Mouse (Mus musculus): ENCODE measurements at regions not wholly inside any gene's neighbourhood (a gene's known extent, or its start where the extent isn't known, plus 50 kb on each side); places are given as distances from the start of the nearest gene placed in this dataset.

DNA sequence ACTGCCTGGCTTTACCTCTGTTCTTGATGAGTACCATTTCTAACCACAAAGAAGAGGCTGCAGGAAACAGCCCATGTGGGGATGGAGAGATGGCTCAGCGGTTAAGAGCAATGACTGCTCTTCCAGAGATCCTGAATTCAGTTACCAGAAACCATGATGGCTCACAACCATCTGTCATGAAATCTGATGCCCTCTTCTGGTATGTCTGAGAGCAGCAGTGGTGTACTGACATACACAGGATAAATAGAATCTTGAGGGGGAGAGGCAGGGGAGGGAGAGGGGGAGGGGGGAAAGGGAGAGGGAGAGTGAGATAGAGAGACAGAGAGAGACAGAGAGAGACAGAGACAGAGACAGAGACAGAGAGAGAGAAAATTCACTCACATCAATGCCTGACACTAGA, 125.5 kb downstream of the Tsen15 start:
- no peak overlapping the region for H3K4me2 ChIP-seq (ENCODE audit: low read depth, low read length, severe bottlenecking)
- no peak overlapping the region for H3K9ac ChIP-seq (ENCODE audit: low read length)
- no peak overlapping the region for H3K27ac ChIP-seq (ENCODE audit: low read depth, low read length)
- DNase-seq (ENCODE audit: low spot score) = no peak
- no peaks in the 10 kb centered on the region for H3K9me3 ChIP-seq (ENCODE audit: control insufficient read depth, low read length)
- no peaks in the 10 kb centered on the region for H3K27me3 ChIP-seq (ENCODE audit: control insufficient read depth, insufficient read depth, low read length)
- no peaks in the 10 kb centered on the region for H3K4me1 ChIP-seq (replicated peaks; ENCODE audit: control insufficient read depth, insufficient read depth, low read length)
- H3K4me3 ChIP-seq (ENCODE audit: low read depth, low read length) = no peak overlapping the region
- 91% methylated on average over 1 of the region's 1 CpGs for WGBS
- ATAC-seq (replicated peaks; ENCODE audit: low FRiP score) = no peak
- H3K36me3 ChIP-seq (ENCODE audit: control insufficient read depth, insufficient read depth, low read length) = no peaks in the 10 kb centered on the region

DNA sequence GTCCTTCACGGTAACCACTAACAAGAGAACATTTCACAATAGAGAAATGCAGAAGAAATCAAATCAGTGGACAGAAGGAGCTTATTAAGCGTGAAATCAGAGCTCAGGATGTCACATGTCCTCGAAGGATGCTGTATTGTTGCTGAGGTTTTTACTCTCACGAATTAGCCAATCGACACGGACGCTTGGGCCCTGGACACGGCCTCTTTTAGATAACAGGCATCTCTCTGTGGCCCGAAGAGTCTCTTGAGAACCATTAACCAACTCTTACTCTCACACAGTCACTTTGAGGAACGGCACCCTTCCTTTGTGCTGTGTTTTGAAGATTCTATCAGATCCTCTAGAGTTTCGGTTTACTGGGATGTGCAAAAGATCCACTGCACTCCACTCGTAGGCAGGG, 128.2 kb downstream of the Tsen15 start:
- no peak for DNase-seq (ENCODE audit: low spot score)
- H3K27me3 ChIP-seq (ENCODE audit: control insufficient read depth, insufficient read depth, low read length) = no peaks in the 10 kb centered on the region
- H3K4me3 ChIP-seq (ENCODE audit: low read depth, low read length) = no peak overlapping the region
- no peak overlapping the region for H3K27ac ChIP-seq (ENCODE audit: low read depth, low read length)
- no peak overlapping the region for H3K9ac ChIP-seq (ENCODE audit: low read length)
- H3K9me3 ChIP-seq (ENCODE audit: control insufficient read depth, low read length) = no peaks in the 10 kb centered on the region
- no peak for ATAC-seq (replicated peaks; ENCODE audit: low FRiP score)
- H3K36me3 ChIP-seq (ENCODE audit: control insufficient read depth, insufficient read depth, low read length) = no peaks in the 10 kb centered on the region
- H3K4me2 ChIP-seq (ENCODE audit: low read depth, low read length, severe bottlenecking) = no peak overlapping the region
- 83% methylated on average over 12 of the region's 12 CpGs for WGBS
- no peaks in the 10 kb centered on the region for H3K4me1 ChIP-seq (replicated peaks; ENCODE audit: control insufficient read depth, insufficient read depth, low read length)

DNA sequence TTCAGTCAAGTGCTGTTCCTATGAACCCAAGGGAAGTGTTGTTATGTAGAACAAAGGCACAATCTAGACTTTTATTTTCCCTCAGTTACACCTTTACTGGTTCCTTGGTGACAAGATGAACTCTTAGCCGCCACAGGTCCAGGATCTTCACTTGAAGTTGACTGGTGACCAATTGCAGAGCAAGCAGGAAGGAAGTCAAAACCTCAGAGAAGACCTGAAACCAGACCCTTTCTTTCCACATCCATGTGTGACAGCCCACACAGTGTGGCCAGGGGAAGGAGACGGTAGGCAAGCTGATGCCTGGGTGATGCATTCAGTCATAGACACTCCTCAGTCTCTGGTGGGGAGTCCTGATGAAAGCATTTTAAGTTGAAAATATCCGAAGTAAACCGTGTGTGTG, 132.6 kb downstream of the Tsen15 start:
- Histone ChIP-seq H3K36me3 (ENCODE audit: control insufficient read depth, insufficient read depth, low read length) (no peaks in the 10 kb centered on the region), H3K4me2 (ENCODE audit: low read depth, low read length, severe bottlenecking) (no peak overlapping the region), H3K27me3 (ENCODE audit: control insufficient read depth, insufficient read depth, low read length) (no peaks in the 10 kb centered on the region), H3K4me3 (ENCODE audit: low read depth, low read length) (no peak overlapping the region), H3K9me3 (ENCODE audit: control insufficient read depth, low read length) (no peaks in the 10 kb centered on the region), H3K9ac (ENCODE audit: low read length) (no peak overlapping the region), H3K4me1 (replicated peaks; ENCODE audit: control insufficient read depth, insufficient read depth, low read length) (no peaks in the 10 kb centered on the region), H3K27ac (ENCODE audit: low read depth, low read length) (no peak overlapping the region)
- no peak for DNase-seq (ENCODE audit: low spot score)
- ATAC-seq (replicated peaks; ENCODE audit: low FRiP score) = no peak
- WGBS = 77% methylated on average over 4 of the region's 4 CpGs

DNA sequence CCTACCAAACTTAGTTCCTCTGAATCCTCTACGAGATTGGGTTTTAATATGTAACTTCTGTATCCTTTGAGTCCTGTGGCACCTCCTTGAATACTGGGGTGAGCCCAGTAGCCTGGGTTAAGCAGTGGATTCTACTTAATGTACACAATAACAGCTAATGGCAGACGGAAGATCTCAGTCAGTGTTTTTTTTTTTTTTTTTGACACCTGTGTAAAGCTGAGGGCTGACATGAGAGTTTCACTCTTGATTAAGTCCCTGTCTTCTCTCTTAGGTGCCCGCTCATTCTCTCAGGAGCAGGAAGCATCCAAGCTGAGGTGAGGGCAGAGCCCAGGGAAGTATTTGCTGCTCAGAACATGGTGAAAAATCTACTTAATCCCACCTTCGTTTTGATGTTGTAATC, 133.0 kb downstream of the Tsen15 start:
- H3K36me3 ChIP-seq (ENCODE audit: control insufficient read depth, insufficient read depth, low read length) = no peaks in the 10 kb centered on the region
- no peaks in the 10 kb centered on the region for H3K9me3 ChIP-seq (ENCODE audit: control insufficient read depth, low read length)
- 86% methylated on average over 4 of the region's 4 CpGs for WGBS
- ATAC-seq (replicated peaks; ENCODE audit: low FRiP score) (no peak), DNase-seq (ENCODE audit: low spot score) (no peak)
- no peaks in the 10 kb centered on the region for H3K27me3 ChIP-seq (ENCODE audit: control insufficient read depth, insufficient read depth, low read length)
- no peak overlapping the region for H3K4me3 ChIP-seq (ENCODE audit: low read depth, low read length)
- H3K4me2 ChIP-seq (ENCODE audit: low read depth, low read length, severe bottlenecking) = no peak overlapping the region
- no peak overlapping the region for H3K27ac ChIP-seq (ENCODE audit: low read depth, low read length)
- H3K4me1 ChIP-seq (replicated peaks; ENCODE audit: control insufficient read depth, insufficient read depth, low read length) = no peaks in the 10 kb centered on the region
- H3K9ac ChIP-seq (ENCODE audit: low read length) = no peak overlapping the region

DNA sequence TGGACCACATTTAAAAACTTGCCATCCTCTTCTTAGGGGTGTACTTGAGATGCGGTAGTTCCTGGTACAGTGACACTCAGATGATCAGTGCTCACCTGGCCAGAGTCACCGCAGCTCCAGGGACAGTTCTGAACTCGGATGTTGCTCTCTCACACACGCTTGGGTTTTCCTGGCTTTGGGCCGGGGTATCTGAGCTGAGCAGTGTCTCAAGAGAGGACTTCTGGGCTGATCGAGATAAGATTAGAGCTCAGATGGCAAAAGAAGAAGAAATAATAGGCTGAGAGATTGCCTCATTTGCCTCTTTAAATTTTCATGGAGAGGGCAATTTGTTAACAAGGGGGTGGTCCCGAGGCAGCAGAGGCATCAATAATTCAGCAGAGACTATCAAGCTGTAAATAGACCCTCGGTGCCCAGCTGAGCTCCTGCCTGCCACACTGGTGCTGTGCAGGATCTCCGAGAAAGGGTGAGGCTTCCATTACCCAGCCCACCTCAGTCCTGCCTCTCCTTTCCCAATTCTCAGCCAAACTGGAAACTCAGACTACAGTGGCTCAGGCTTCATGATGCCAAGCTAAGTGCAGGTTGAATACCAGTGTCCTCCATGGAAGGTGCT, 133.7 kb downstream of the Tsen15 start:
- no peaks in the 10 kb centered on the region for H3K27me3 ChIP-seq (ENCODE audit: control insufficient read depth, insufficient read depth, low read length)
- ATAC-seq (replicated peaks; ENCODE audit: low FRiP score) (no peak), DNase-seq (ENCODE audit: low spot score) (no peak)
- WGBS = 84% methylated on average over 9 of the region's 9 CpGs
- no peak overlapping the region for H3K4me2 ChIP-seq (ENCODE audit: low read depth, low read length, severe bottlenecking)
- H3K4me1 ChIP-seq (replicated peaks; ENCODE audit: control insufficient read depth, insufficient read depth, low read length) = no peaks in the 10 kb centered on the region
- H3K4me3 ChIP-seq (ENCODE audit: low read depth, low read length) = no peak overlapping the region
- no peaks in the 10 kb centered on the region for H3K36me3 ChIP-seq (ENCODE audit: control insufficient read depth, insufficient read depth, low read length)
- no peak overlapping the region for H3K27ac ChIP-seq (ENCODE audit: low read depth, low read length)
- no peaks in the 10 kb centered on the region for H3K9me3 ChIP-seq (ENCODE audit: control insufficient read depth, low read length)
- H3K9ac ChIP-seq (ENCODE audit: low read length) = no peak overlapping the region

DNA sequence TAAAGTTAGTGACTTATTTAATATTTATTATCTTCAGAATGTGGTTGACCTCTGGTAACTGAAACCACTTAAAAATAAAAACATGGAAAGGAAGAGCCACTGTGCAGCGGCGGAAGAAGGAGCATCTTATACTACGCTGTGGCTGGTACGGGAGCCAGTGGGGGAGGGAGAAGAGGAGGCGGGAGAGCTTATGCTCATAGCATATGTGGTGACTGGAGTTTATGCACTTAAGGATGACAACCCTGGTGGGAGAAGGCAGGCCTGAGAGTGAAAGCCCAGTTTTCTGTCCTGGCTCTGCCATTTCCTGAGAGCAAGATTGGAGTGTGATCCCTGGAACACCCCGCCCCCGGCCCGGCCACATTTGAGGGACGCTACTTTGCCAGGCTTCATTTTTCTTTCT, 145.5 kb downstream of the Tsen15 start:
- no peak for ATAC-seq (replicated peaks; ENCODE audit: low FRiP score)
- DNase-seq (ENCODE audit: low spot score) = no peak
- no peak overlapping the region for H3K4me2 ChIP-seq (ENCODE audit: low read depth, low read length, severe bottlenecking)
- WGBS = 93% methylated on average over 9 of the region's 9 CpGs
- no peak overlapping the region for H3K27ac ChIP-seq (ENCODE audit: low read depth, low read length)
- H3K4me3 ChIP-seq (ENCODE audit: low read depth, low read length) = no peak overlapping the region
- H3K9me3 ChIP-seq (ENCODE audit: control insufficient read depth, low read length) = no peaks in the 10 kb centered on the region
- no peak overlapping the region for H3K9ac ChIP-seq (ENCODE audit: low read length)
- no peaks in the 10 kb centered on the region for H3K4me1 ChIP-seq (replicated peaks; ENCODE audit: control insufficient read depth, insufficient read depth, low read length)
- no peaks in the 10 kb centered on the region for H3K36me3 ChIP-seq (ENCODE audit: control insufficient read depth, insufficient read depth, low read length)
- H3K27me3 ChIP-seq (ENCODE audit: control insufficient read depth, insufficient read depth, low read length) = no peaks in the 10 kb centered on the region

DNA sequence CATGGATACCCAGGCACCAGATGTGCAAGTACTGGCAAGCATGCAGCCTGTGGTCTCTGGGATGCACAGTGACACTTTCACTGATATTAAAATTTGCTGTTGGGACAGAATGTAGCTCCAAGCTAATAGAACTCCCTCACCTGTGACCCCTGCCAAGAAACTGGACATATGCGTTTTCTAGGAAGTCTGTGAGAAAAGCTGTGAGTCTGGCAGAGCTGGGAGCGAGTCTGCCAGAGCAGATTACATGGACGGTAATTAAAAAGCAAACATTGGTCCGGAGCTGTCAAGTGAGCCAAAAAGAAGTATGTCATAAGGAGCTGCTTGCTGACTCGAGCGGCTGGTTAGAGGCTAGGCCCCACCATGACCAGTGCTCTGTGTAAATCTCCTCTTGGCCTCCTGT, 147.1 kb downstream of the Tsen15 start:
- DNase-seq (ENCODE audit: low spot score) = no peak
- Histone ChIP-seq H3K27me3 (ENCODE audit: control insufficient read depth, insufficient read depth, low read length) (no peaks in the 10 kb centered on the region), H3K9ac (ENCODE audit: low read length) (no peak overlapping the region), H3K27ac (ENCODE audit: low read depth, low read length) (no peak overlapping the region), H3K36me3 (ENCODE audit: control insufficient read depth, insufficient read depth, low read length) (no peaks in the 10 kb centered on the region), H3K4me2 (ENCODE audit: low read depth, low read length, severe bottlenecking) (no peak overlapping the region), H3K9me3 (ENCODE audit: control insufficient read depth, low read length) (no peaks in the 10 kb centered on the region), H3K4me1 (replicated peaks; ENCODE audit: control insufficient read depth, insufficient read depth, low read length) (no peaks in the 10 kb centered on the region), H3K4me3 (ENCODE audit: low read depth, low read length) (no peak overlapping the region)
- WGBS = 79% methylated on average over 6 of the region's 6 CpGs
- ATAC-seq (replicated peaks; ENCODE audit: low FRiP score) = no peak

DNA sequence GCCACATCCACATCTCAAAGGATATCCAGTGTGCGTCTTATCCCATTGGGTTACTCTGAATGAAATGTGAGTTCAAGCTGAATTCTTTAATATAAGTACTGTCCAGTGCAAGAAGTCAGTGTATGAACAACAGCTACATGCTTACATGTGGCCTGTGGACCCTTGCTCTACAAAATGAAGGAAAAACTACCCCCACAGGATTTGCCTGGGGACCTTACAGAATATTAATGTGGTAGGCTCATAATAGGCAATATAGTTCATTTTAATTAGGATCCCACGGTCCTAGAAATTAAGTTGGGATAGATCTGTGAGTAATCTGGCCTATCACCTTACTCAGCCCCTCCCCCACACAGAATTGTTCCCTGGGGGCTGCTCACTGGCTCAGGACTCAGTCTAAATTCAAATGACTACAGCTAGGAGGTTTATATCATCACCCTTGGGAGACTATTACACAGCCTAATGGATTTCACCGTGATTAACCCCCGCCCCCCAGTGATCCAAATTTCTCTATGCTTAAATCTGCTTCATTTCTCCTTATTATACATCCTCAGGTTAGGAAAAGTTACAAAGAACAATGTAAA, 145.4 kb upstream of the 1700025G04Rik start:
- Histone ChIP-seq H3K4me3 (ENCODE audit: low read depth, low read length) (no peak overlapping the region), H3K9ac (ENCODE audit: low read length) (no peak overlapping the region), H3K27me3 (ENCODE audit: control insufficient read depth, insufficient read depth, low read length) (no peaks in the 10 kb centered on the region), H3K36me3 (ENCODE audit: control insufficient read depth, insufficient read depth, low read length) (no peaks in the 10 kb centered on the region), H3K27ac (ENCODE audit: low read depth, low read length) (no peak overlapping the region), H3K4me1 (replicated peaks; ENCODE audit: control insufficient read depth, insufficient read depth, low read length) (no peaks in the 10 kb centered on the region), H3K4me2 (ENCODE audit: low read depth, low read length, severe bottlenecking) (no peak overlapping the region), H3K9me3 (ENCODE audit: control insufficient read depth, low read length) (no peaks in the 10 kb centered on the region)
- ATAC-seq (replicated peaks; ENCODE audit: low FRiP score) (no peak), DNase-seq (ENCODE audit: low spot score) (peak; percentile 20)
- WGBS = 83% methylated on average over 4 of the region's 4 CpGs

DNA sequence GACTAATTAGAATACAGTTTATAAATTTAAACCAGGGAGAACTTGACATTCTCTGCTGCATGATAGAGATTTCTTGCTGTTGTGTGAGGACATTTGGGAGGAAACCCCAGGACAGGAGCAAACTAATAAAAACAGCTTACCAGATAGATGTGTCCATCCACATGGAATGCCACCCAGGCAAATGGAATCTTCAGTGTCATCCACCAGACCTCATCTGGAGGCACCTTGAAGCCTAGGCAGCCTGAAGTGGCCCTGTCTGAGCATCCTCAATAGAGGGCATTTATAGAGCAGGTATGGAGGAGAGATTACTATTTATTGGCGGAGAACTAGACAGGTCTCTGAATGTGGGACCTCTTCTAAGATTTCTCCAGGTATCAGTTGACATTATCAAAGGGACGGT, 144.8 kb upstream of the 1700025G04Rik start:
- Histone ChIP-seq H3K27ac (ENCODE audit: low read depth, low read length) (no peak overlapping the region), H3K27me3 (ENCODE audit: control insufficient read depth, insufficient read depth, low read length) (no peaks in the 10 kb centered on the region), H3K36me3 (ENCODE audit: control insufficient read depth, insufficient read depth, low read length) (no peaks in the 10 kb centered on the region), H3K9me3 (ENCODE audit: control insufficient read depth, low read length) (no peaks in the 10 kb centered on the region), H3K9ac (ENCODE audit: low read length) (no peak overlapping the region), H3K4me3 (ENCODE audit: low read depth, low read length) (no peak overlapping the region), H3K4me1 (replicated peaks; ENCODE audit: control insufficient read depth, insufficient read depth, low read length) (no peaks in the 10 kb centered on the region), H3K4me2 (ENCODE audit: low read depth, low read length, severe bottlenecking) (no peak overlapping the region)
- ATAC-seq (replicated peaks; ENCODE audit: low FRiP score) (no peak), DNase-seq (ENCODE audit: low spot score) (peak; percentile 13)
- 95% methylated on average over 2 of the region's 2 CpGs for WGBS
